Mouse (Mus musculus) testis, adult 2 months (tissue): ENCODE measurements around the gene Gm49601. TPM values are rescaled to one million over a fixed set of nuclear protein-coding genes. Genes with fewer than 3 reads are reported as not detected.
A peak's percentile ranks its signal among the peaks of the same experiment; 100 is the strongest.

Source experiments
- H3K27ac ChIP-seq: fragments of 200-500 bp; 2 replicates; pipeline ENCODE4 v1.5.1; 2012; ENCODE audit warnings: low read depth, low read length; ENCODE audit not compliant: control insufficient read depth, insufficient read depth
- H3K27me3 ChIP-seq: fragments of 200-500 bp; 2 replicates; pipeline ENCODE4 v1.6.1; 2012; ENCODE audit warnings: mild to moderate bottlenecking, low read length, moderate library complexity; ENCODE audit not compliant: control insufficient read depth, insufficient read depth
- H3K36me3 ChIP-seq: fragments of 200-500 bp; 2 replicates; pipeline ENCODE4 v1.6.1; 2012; ENCODE audit warnings: mild to moderate bottlenecking, low read length; ENCODE audit not compliant: control insufficient read depth, insufficient read depth
- H3K4me1 ChIP-seq: fragments of 200-500 bp; 2 replicates; pipeline ENCODE4 v1.6.1; 2012; ENCODE audit warnings: low read length; ENCODE audit not compliant: control insufficient read depth, insufficient read depth
- H3K4me3 ChIP-seq: fragments of 200-500 bp; 2 replicates; pipeline ENCODE4 v1.5.1; 2012; ENCODE audit warnings: low read depth, mild to moderate bottlenecking, low read length, moderate library complexity, mixed read lengths; ENCODE audit not compliant: control insufficient read depth
- CTCF ChIP-seq: fragments of 200-500 bp; IDR thresholded peaks from 2 replicates; pipeline ENCODE4 v1.5.1; 2012; ENCODE audit warnings: low read depth, mild to moderate bottlenecking, inconsistent platforms, low read length, moderate library complexity; ENCODE audit not compliant: control insufficient read depth, insufficient read depth, insufficient replicate concordance
- POLR2A ChIP-seq: fragments of 200-500 bp; IDR thresholded peaks from 2 replicates; pipeline ENCODE4 v1.6.1; 2012; ENCODE audit warnings: low read depth, mild to moderate bottlenecking, inconsistent platforms, low read length, moderate library complexity; ENCODE audit not compliant: control insufficient read depth
- polyA plus RNA-seq: library from polyadenylated mRNA; depleted of rRNA; stranded (reverse); fragments of >200 nt; gene quantifications from 2 replicates; pipeline ENCODE4 v1.2.3, GENCODE M21; 2012

Gene Gm49601
- polyA plus RNA-seq, 1 experiment: 9.5 TPM

GRCm38 (mm10) chr16:18622916-18623750 is 3.1 kb downstream of the Gm49601 start:
- Histone ChIP-seq H3K4me3 (no peak overlapping the region), H3K36me3 (no peaks in the 10 kb centered on the region), H3K4me1 (peaks cover 44% of the 10 kb centered on the region), H3K27me3 (no peaks in the 10 kb centered on the region), H3K27ac (no peak overlapping the region)
- no peak for TF ChIP-seq POLR2A
- TF ChIP-seq CTCF: no peak

- Histone ChIP-seq H3K36me3 (no peaks in the 10 kb centered on the region), H3K4me3 (peak within 1 kb of the TSS; percentile 69), H3K4me1 (peaks cover 48% of the 10 kb centered on the region), H3K27me3 (no peaks in the 10 kb centered on the region), H3K27ac (no peak within 1 kb of the TSS)
- no peak for TF ChIP-seq CTCF
- no peak for TF ChIP-seq POLR2A
These were observed 4.2 kb downstream of the Gm49601 start, which contains the start of gene Gp1bb for GRCm38 (mm10) chr16:18622019-18622418. Gp1bb (minus strand) TSS chr16:18622403.

- no peak overlapping the region for H3K27ac ChIP-seq
- H3K4me3 ChIP-seq: peak overlapping the region; percentile 69
- H3K4me1 ChIP-seq: peaks cover 46% of the 10 kb centered on the region
- no peak for TF ChIP-seq POLR2A
- no peak for TF ChIP-seq CTCF
- H3K27me3 ChIP-seq: no peaks in the 10 kb centered on the region
- no peaks in the 10 kb centered on the region for H3K36me3 ChIP-seq
These were observed 4.7 kb downstream of the Gm49601 start for GRCm38 (mm10) chr16:18621362-18622001.

- Histone ChIP-seq H3K4me3 (peak overlapping the region; percentile 69), H3K36me3 (no peaks in the 10 kb centered on the region), H3K4me1 (peaks cover 44% of the 10 kb centered on the region), H3K27me3 (no peaks in the 10 kb centered on the region), H3K27ac (no peak overlapping the region)
- TF ChIP-seq CTCF (no peak), POLR2A (no peak)
These were observed 5.4 kb downstream of the Gm49601 start for GRCm38 (mm10) chr16:18620601-18621361.

GRCm38 (mm10) chr16:18620201-18620600 is 6.0 kb downstream of the Gm49601 start:
- Histone ChIP-seq H3K4me3 (no peak overlapping the region), H3K36me3 (no peaks in the 10 kb centered on the region), H3K27me3 (no peaks in the 10 kb centered on the region)

GRCm38 (mm10) chr16:18619110-18619509 is 7.1 kb downstream of the Gm49601 start:
- Histone ChIP-seq H3K27ac (no peak overlapping the region), H3K27me3 (no peaks in the 10 kb centered on the region), H3K4me3 (no peak overlapping the region), H3K4me1 (peaks cover 41% of the 10 kb centered on the region), H3K36me3 (no peaks in the 10 kb centered on the region)
- TF ChIP-seq CTCF (no peak), POLR2A (no peak)

More at GRCm38 (mm10) chr16:18620201-18620600, 6.0 kb downstream of the Gm49601 start:
- TF ChIP-seq CTCF: no peak
- no peak overlapping the region for H3K27ac ChIP-seq
- peaks cover 41% of the 10 kb centered on the region for H3K4me1 ChIP-seq

GRCm38 (mm10) chr16:18618297-18618696 is 7.9 kb downstream of the Gm49601 start:
- Histone ChIP-seq H3K4me3 (no peak overlapping the region), H3K27ac (no peak overlapping the region), H3K4me1 (peaks cover 41% of the 10 kb centered on the region), H3K27me3 (no peaks in the 10 kb centered on the region), H3K36me3 (no peaks in the 10 kb centered on the region)
- TF ChIP-seq POLR2A (no peak), CTCF (no peak)
